Mouse (Mus musculus): ENCODE measurements around the gene Atxn1. TPM values are rescaled to one million over a fixed set of nuclear protein-coding genes. Genes with fewer than 3 reads are reported as not detected.

Atxn1 gene
- polyA plus RNA-seq, 1 experiment from 2014 or later, result 2.3 TPM

- H3K4me2 ChIP-seq, result no peak overlapping the region
- H3K27me3 ChIP-seq (replicated peaks; ENCODE audit: control insufficient read depth, insufficient read depth, low read length), result no peaks in the 10 kb centered on the region
- no peak overlapping the region for H3K4me3 ChIP-seq (ENCODE audit: low read depth, low read length)
- WGBS, result 91% methylated on average over 2 of the region's 2 CpGs
- H3K27ac ChIP-seq (ENCODE audit: low read depth, low read length), result no peak overlapping the region
- DNase-seq (ENCODE audit: low spot score) (no peak), ATAC-seq (replicated peaks; ENCODE audit: low FRiP score) (no peak)
- H3K9ac ChIP-seq (ENCODE audit: low read depth, low read length), result no peak overlapping the region
- H3K9me3 ChIP-seq (ENCODE audit: control insufficient read depth, low read length), result no peaks in the 10 kb centered on the region
- H3K36me3 ChIP-seq (ENCODE audit: control insufficient read depth, insufficient read depth, low read length), result no peaks in the 10 kb centered on the region
- no peaks in the 10 kb centered on the region for H3K4me1 ChIP-seq (replicated peaks; ENCODE audit: control insufficient read depth, insufficient read depth, low read length)
Measured at GRCm38 (mm10) chr13:45834300-45834699, 130.5 kb downstream of the Atxn1 start.

- no peak for ATAC-seq (replicated peaks; ENCODE audit: low FRiP score)
- no peaks in the 10 kb centered on the region for H3K36me3 ChIP-seq (ENCODE audit: control insufficient read depth, insufficient read depth, low read length)
- H3K9ac ChIP-seq (ENCODE audit: low read depth, low read length), result no peak overlapping the region
- no peaks in the 10 kb centered on the region for H3K4me1 ChIP-seq (replicated peaks; ENCODE audit: control insufficient read depth, insufficient read depth, low read length)
- no peak overlapping the region for H3K27ac ChIP-seq (ENCODE audit: low read depth, low read length)
- no peaks in the 10 kb centered on the region for H3K27me3 ChIP-seq (replicated peaks; ENCODE audit: control insufficient read depth, insufficient read depth, low read length)
- no peak overlapping the region for H3K4me2 ChIP-seq
- DNase-seq (ENCODE audit: low spot score), result no peak
- no peak overlapping the region for H3K4me3 ChIP-seq (ENCODE audit: low read depth, low read length)
- H3K9me3 ChIP-seq (ENCODE audit: control insufficient read depth, low read length), result no peaks in the 10 kb centered on the region
- 87% methylated on average over 11 of the region's 11 CpGs for WGBS
Measured at GRCm38 (mm10) chr13:45832695-45833350, 132.0 kb downstream of the Atxn1 start.

GRCm38 (mm10) chr13:45829341-45829936 lies 135.4 kb downstream of the Atxn1 start:
- no peak overlapping the region for H3K27ac ChIP-seq (ENCODE audit: low read depth, low read length)
- H3K4me1 ChIP-seq (replicated peaks; ENCODE audit: control insufficient read depth, insufficient read depth, low read length), result no peaks in the 10 kb centered on the region
- no peaks in the 10 kb centered on the region for H3K36me3 ChIP-seq (ENCODE audit: control insufficient read depth, insufficient read depth, low read length)
- ATAC-seq (replicated peaks; ENCODE audit: low FRiP score) (no peak), DNase-seq (ENCODE audit: low spot score) (no peak)
- no peaks in the 10 kb centered on the region for H3K9me3 ChIP-seq (ENCODE audit: control insufficient read depth, low read length)
- 86% methylated on average over 8 of the region's 8 CpGs for WGBS
- no peak overlapping the region for H3K4me2 ChIP-seq
- no peaks in the 10 kb centered on the region for H3K27me3 ChIP-seq (replicated peaks; ENCODE audit: control insufficient read depth, insufficient read depth, low read length)
- no peak overlapping the region for H3K4me3 ChIP-seq (ENCODE audit: low read depth, low read length)
- no peak overlapping the region for H3K9ac ChIP-seq (ENCODE audit: low read depth, low read length)

GRCm38 (mm10) chr13:45828035-45828434 lies 136.8 kb downstream of the Atxn1 start:
- ATAC-seq (replicated peaks; ENCODE audit: low FRiP score), result no peak

GRCm38 (mm10) chr13:45827619-45828018 lies 137.2 kb downstream of the Atxn1 start:
- WGBS, result 68% methylated on average over 4 of the region's 4 CpGs

More at GRCm38 (mm10) chr13:45828035-45828434, 136.8 kb downstream of the Atxn1 start:
- H3K9ac ChIP-seq (ENCODE audit: low read depth, low read length), result no peak overlapping the region
- H3K9me3 ChIP-seq (ENCODE audit: control insufficient read depth, low read length), result no peaks in the 10 kb centered on the region
- H3K36me3 ChIP-seq (ENCODE audit: control insufficient read depth, insufficient read depth, low read length), result no peaks in the 10 kb centered on the region
- H3K27me3 ChIP-seq (replicated peaks; ENCODE audit: control insufficient read depth, insufficient read depth, low read length), result no peaks in the 10 kb centered on the region
- no peaks in the 10 kb centered on the region for H3K4me1 ChIP-seq (replicated peaks; ENCODE audit: control insufficient read depth, insufficient read depth, low read length)
- no peak for DNase-seq (ENCODE audit: low spot score)
- H3K4me3 ChIP-seq (ENCODE audit: low read depth, low read length), result no peak overlapping the region
- no peak overlapping the region for H3K27ac ChIP-seq (ENCODE audit: low read depth, low read length)
- no peak overlapping the region for H3K4me2 ChIP-seq
- 79% methylated on average over 7 of the region's 7 CpGs for WGBS

GRCm38 (mm10) chr13:45827046-45827596 lies 137.7 kb downstream of the Atxn1 start:
- H3K9ac ChIP-seq (ENCODE audit: low read depth, low read length), result no peak overlapping the region
- no peak overlapping the region for H3K4me3 ChIP-seq (ENCODE audit: low read depth, low read length)
- no peak overlapping the region for H3K4me2 ChIP-seq
- WGBS, result 83% methylated on average over 8 of the region's 8 CpGs
- ATAC-seq (replicated peaks; ENCODE audit: low FRiP score), result no peak
- H3K36me3 ChIP-seq (ENCODE audit: control insufficient read depth, insufficient read depth, low read length), result no peaks in the 10 kb centered on the region
- no peak overlapping the region for H3K27ac ChIP-seq (ENCODE audit: low read depth, low read length)
- no peaks in the 10 kb centered on the region for H3K9me3 ChIP-seq (ENCODE audit: control insufficient read depth, low read length)
- no peaks in the 10 kb centered on the region for H3K4me1 ChIP-seq (replicated peaks; ENCODE audit: control insufficient read depth, insufficient read depth, low read length)
- H3K27me3 ChIP-seq (replicated peaks; ENCODE audit: control insufficient read depth, insufficient read depth, low read length), result no peaks in the 10 kb centered on the region
- no peak for DNase-seq (ENCODE audit: low spot score)

More at GRCm38 (mm10) chr13:45827619-45828018, 137.2 kb downstream of the Atxn1 start:
- H3K27ac ChIP-seq (ENCODE audit: low read depth, low read length), result no peak overlapping the region
- H3K36me3 ChIP-seq (ENCODE audit: control insufficient read depth, insufficient read depth, low read length), result no peaks in the 10 kb centered on the region
- no peak overlapping the region for H3K4me2 ChIP-seq
- no peaks in the 10 kb centered on the region for H3K4me1 ChIP-seq (replicated peaks; ENCODE audit: control insufficient read depth, insufficient read depth, low read length)
- H3K27me3 ChIP-seq (replicated peaks; ENCODE audit: control insufficient read depth, insufficient read depth, low read length), result no peaks in the 10 kb centered on the region
- DNase-seq (ENCODE audit: low spot score) (no peak), ATAC-seq (replicated peaks; ENCODE audit: low FRiP score) (no peak)
- no peak overlapping the region for H3K4me3 ChIP-seq (ENCODE audit: low read depth, low read length)
- no peaks in the 10 kb centered on the region for H3K9me3 ChIP-seq (ENCODE audit: control insufficient read depth, low read length)
- H3K9ac ChIP-seq (ENCODE audit: low read depth, low read length), result no peak overlapping the region

- 86% methylated on average over 4 of the region's 4 CpGs for WGBS
- no peaks in the 10 kb centered on the region for H3K27me3 ChIP-seq (replicated peaks; ENCODE audit: control insufficient read depth, insufficient read depth, low read length)
Measured at GRCm38 (mm10) chr13:45822491-45822829, 142.3 kb downstream of the Atxn1 start.

GRCm38 (mm10) chr13:45821764-45822490 lies 142.9 kb downstream of the Atxn1 start:
- Histone ChIP-seq H3K27ac (ENCODE audit: low read depth, low read length) (no peak overlapping the region), H3K4me3 (ENCODE audit: low read depth, low read length) (no peak overlapping the region), H3K27me3 (replicated peaks; ENCODE audit: control insufficient read depth, insufficient read depth, low read length) (no peaks in the 10 kb centered on the region), H3K9ac (ENCODE audit: low read depth, low read length) (no peak overlapping the region), H3K36me3 (ENCODE audit: control insufficient read depth, insufficient read depth, low read length) (no peaks in the 10 kb centered on the region), H3K4me2 (no peak overlapping the region), H3K4me1 (replicated peaks; ENCODE audit: control insufficient read depth, insufficient read depth, low read length) (no peaks in the 10 kb centered on the region), H3K9me3 (ENCODE audit: control insufficient read depth, low read length) (no peaks in the 10 kb centered on the region)
- DNase-seq (ENCODE audit: low spot score), result no peak
- WGBS, result 90% methylated on average over 7 of the region's 7 CpGs
- ATAC-seq (replicated peaks; ENCODE audit: low FRiP score), result no peak

More at GRCm38 (mm10) chr13:45822491-45822829, 142.3 kb downstream of the Atxn1 start:
- Histone ChIP-seq H3K27ac (ENCODE audit: low read depth, low read length) (no peak overlapping the region), H3K9ac (ENCODE audit: low read depth, low read length) (no peak overlapping the region), H3K4me1 (replicated peaks; ENCODE audit: control insufficient read depth, insufficient read depth, low read length) (no peaks in the 10 kb centered on the region), H3K4me3 (ENCODE audit: low read depth, low read length) (no peak overlapping the region), H3K36me3 (ENCODE audit: control insufficient read depth, insufficient read depth, low read length) (no peaks in the 10 kb centered on the region), H3K9me3 (ENCODE audit: control insufficient read depth, low read length) (no peaks in the 10 kb centered on the region), H3K4me2 (no peak overlapping the region)
- no peak for DNase-seq (ENCODE audit: low spot score)
- no peak for ATAC-seq (replicated peaks; ENCODE audit: low FRiP score)
